Mouse (Mus musculus) bone marrow macrophage, adult 2 months (primary cell): ENCODE data around the gene Cdk8.
"Not testable (repeated sequence)": the region's sequence is repeated elsewhere in the genome, so short reads cannot be mapped to it uniquely, and the experiment has no call there.

Experiments used
- CTCF ChIP-seq: IDR thresholded peaks from 2 replicates; pipeline ENCODE4 v1.5.1; 2012; ENCODE audit warnings: low read depth, mild to moderate bottlenecking, low read length, moderate library complexity
- POLR2A ChIP-seq: IDR thresholded peaks from 2 replicates; pipeline ENCODE4 v1.6.1; 2012; ENCODE audit warnings: mild to moderate bottlenecking, low read depth, low read length, borderline replicate concordance

GRCm38 (mm10) chr5:146185204-146185603 lies 45.8 kb upstream of the Cdk8 start, which contains the start of gene 1700001J03Rik:
- not testable (repeated sequence) for TF ChIP-seq CTCF, POLR2A
